Mouse (Mus musculus) neural tube, embryonic 11.5 days (tissue): ENCODE measurements around the gene Fcgr2b. TPM values are rescaled to one million over a fixed set of nuclear protein-coding genes. Genes with fewer than 3 reads are reported as not detected.
"Not testable (repeated sequence)": the region's sequence is repeated elsewhere in the genome, so short reads cannot be mapped to it uniquely, and the experiment has no call there.

Experiments used
- ATAC-seq: fragments of 200-750 bp; cut with Nextera tagmentation; 2 replicates; pipeline ENCODE4 v1.8.0; 2017; ENCODE audit warnings: moderate number of reproducible peaks, mild to moderate bottlenecking, moderate TSS enrichment, moderate library complexity; ENCODE audit not compliant: insufficient read depth, low FRiP score, low TSS enrichment
- DNase-seq: peaks from one replicate; pipeline ENCODE4 v3.0.0-alpha.2; 2015; ENCODE audit warnings: low spot score
- H3K27ac ChIP-seq: fragments of 300-500 bp; sonication (generic); 2 replicates; pipeline ENCODE4 v1.5.1; 2014; ENCODE audit warnings: low read depth, mild to moderate bottlenecking, low read length
- H3K27me3 ChIP-seq: fragments of 300-500 bp; sonication (generic); 2 replicates; pipeline ENCODE4 v1.6.1; 2014; ENCODE audit warnings: mild to moderate bottlenecking, low read length, mixed read lengths; ENCODE audit not compliant: control insufficient read depth, insufficient read depth
- H3K36me3 ChIP-seq: fragments of 300-500 bp; sonication (generic); 2 replicates; pipeline ENCODE4 v1.6.1; 2014; ENCODE audit warnings: mild to moderate bottlenecking, low read length, moderate library complexity, mixed read lengths; ENCODE audit not compliant: control insufficient read depth, insufficient read depth
- H3K4me1 ChIP-seq: fragments of 300-500 bp; sonication (generic); 2 replicates; pipeline ENCODE4 v1.6.1; 2014; ENCODE audit warnings: low read length, mixed read lengths; ENCODE audit not compliant: control insufficient read depth, insufficient read depth
- H3K4me2 ChIP-seq: fragments of 300-500 bp; sonication (generic); 2 replicates; pipeline ENCODE4 v1.6.1; 2014; ENCODE audit warnings: low read depth, mild to moderate bottlenecking, moderate library complexity
- H3K4me3 ChIP-seq: fragments of 300-500 bp; sonication (generic); 2 replicates; pipeline ENCODE4 v1.5.1; 2014; ENCODE audit warnings: low read depth, low read length
- H3K9ac ChIP-seq: fragments of 300-500 bp; sonication (generic); 2 replicates; pipeline ENCODE4 v1.6.1; 2014; ENCODE audit warnings: mild to moderate bottlenecking, low read length
- H3K9me3 ChIP-seq: fragments of 300-500 bp; sonication (generic); 2 replicates; pipeline ENCODE4 v1.6.1; 2016; ENCODE audit warnings: low read length; ENCODE audit not compliant: control insufficient read depth
- WGBS: fragments of 180-500 bp; shearing (Covaris S2); extraction: QIAGEN DNeasy Blood & Tissue Kit; methylation state at CpG from one replicate; pipeline ENCODE4 v1.1.7; 2014; 5-methylcytosine and 5-hydroxymethylcytosine counted together
- polyA plus RNA-seq: library from polyadenylated mRNA; unstranded; fragments of >200 nt; fragmentation: Nextera tagmentation; extraction: Ambion mirVana; gene quantifications from 2 replicates; pipeline ENCODE4 v1.2.1, GENCODE M21; 2014

Gene Fcgr2b
- polyA plus RNA-seq, 1 experiment from 2014 or later: not detected

- Histone ChIP-seq H3K4me3 (no peak overlapping the region), H3K4me2 (no peak overlapping the region), H3K9me3 (no peaks in the 10 kb centered on the region), H3K36me3 (no peaks in the 10 kb centered on the region), H3K9ac (no peak overlapping the region), H3K27me3 (no peaks in the 10 kb centered on the region), H3K27ac (no peak overlapping the region), H3K4me1 (no peaks in the 10 kb centered on the region)
- WGBS: 83% methylated on average over 3 of the region's 3 CpGs
- ATAC-seq: no peak
- no peak for DNase-seq
Observed at GRCm38 (mm10) chr1:170985092-170985491, 8.7 kb upstream of the Fcgr2b start.

GRCm38 (mm10) chr1:170983066-170983465 is 6.7 kb upstream of the Fcgr2b start:
- H3K27me3 ChIP-seq: no peaks in the 10 kb centered on the region
- no peaks in the 10 kb centered on the region for H3K9me3 ChIP-seq
- ATAC-seq (no peak), DNase-seq (no peak)
- no peak overlapping the region for H3K4me2 ChIP-seq
- H3K4me1 ChIP-seq: no peaks in the 10 kb centered on the region
- H3K27ac ChIP-seq: no peak overlapping the region
- H3K36me3 ChIP-seq: no peaks in the 10 kb centered on the region
- no peak overlapping the region for H3K9ac ChIP-seq
- WGBS: 85% methylated on average over 4 of the region's 4 CpGs
- H3K4me3 ChIP-seq: no peak overlapping the region

GRCm38 (mm10) chr1:170982301-170982700 is 6.0 kb upstream of the Fcgr2b start:
- no peak for ATAC-seq

GRCm38 (mm10) chr1:170981679-170982078 is 5.3 kb upstream of the Fcgr2b start:
- not testable (repeated sequence) for H3K4me2 ChIP-seq, H3K27me3 ChIP-seq, H3K36me3 ChIP-seq, H3K9ac ChIP-seq, ATAC-seq, H3K4me3 ChIP-seq, H3K27ac ChIP-seq, DNase-seq, H3K9me3 ChIP-seq, H3K4me1 ChIP-seq
- 76% methylated on average over 1 of the region's 1 CpGs for WGBS

More at GRCm38 (mm10) chr1:170982301-170982700, 6.0 kb upstream of the Fcgr2b start:
- H3K27ac ChIP-seq: no peak overlapping the region
- H3K4me1 ChIP-seq: no peaks in the 10 kb centered on the region
- H3K36me3 ChIP-seq: no peaks in the 10 kb centered on the region
- 87% methylated on average over 2 of the region's 2 CpGs for WGBS
- H3K27me3 ChIP-seq: no peaks in the 10 kb centered on the region
- no peak for DNase-seq
- no peaks in the 10 kb centered on the region for H3K9me3 ChIP-seq
- no peak overlapping the region for H3K9ac ChIP-seq
- no peak overlapping the region for H3K4me2 ChIP-seq
- H3K4me3 ChIP-seq: no peak overlapping the region

GRCm38 (mm10) chr1:170978601-170979000 is 2.3 kb upstream of the Fcgr2b start:
- Histone ChIP-seq H3K27me3 (no peaks in the 10 kb centered on the region), H3K36me3 (no peaks in the 10 kb centered on the region), H3K4me1 (no peaks in the 10 kb centered on the region), H3K4me3 (no peak overlapping the region), H3K4me2 (no peak overlapping the region), H3K9ac (no peak overlapping the region), H3K9me3 (no peaks in the 10 kb centered on the region), H3K27ac (no peak overlapping the region)
- 81% methylated on average over 4 of the region's 4 CpGs for WGBS
- DNase-seq (no peak), ATAC-seq (no peak)

- no peaks in the 10 kb centered on the region for H3K27me3 ChIP-seq
- WGBS: 74% methylated on average over 7 of the region's 7 CpGs
- H3K4me2 ChIP-seq: no peak overlapping the region
- H3K9ac ChIP-seq: no peak overlapping the region
- DNase-seq: no peak
- no peaks in the 10 kb centered on the region for H3K4me1 ChIP-seq
- no peak overlapping the region for H3K27ac ChIP-seq
- no peak for ATAC-seq
- H3K4me3 ChIP-seq: no peak overlapping the region
- H3K36me3 ChIP-seq: no peaks in the 10 kb centered on the region
- H3K9me3 ChIP-seq: no peaks in the 10 kb centered on the region
Observed at GRCm38 (mm10) chr1:170975751-170976161, 591 bp downstream of the Fcgr2b start.

- 84% methylated on average over 2 of the region's 2 CpGs for WGBS
- not testable (repeated sequence) for ATAC-seq, H3K4me3 ChIP-seq, H3K9me3 ChIP-seq, DNase-seq, H3K36me3 ChIP-seq, H3K4me2 ChIP-seq, H3K4me1 ChIP-seq, H3K27me3 ChIP-seq, H3K27ac ChIP-seq, H3K9ac ChIP-seq
Observed at GRCm38 (mm10) chr1:170975350-170975749, 997 bp downstream of the Fcgr2b start.

GRCm38 (mm10) chr1:170974736-170975135 is 1.6 kb downstream of the Fcgr2b start:
- Histone ChIP-seq H3K27ac (no peak overlapping the region), H3K4me3 (no peak overlapping the region), H3K9me3 (no peaks in the 10 kb centered on the region), H3K36me3 (no peaks in the 10 kb centered on the region), H3K4me1 (no peaks in the 10 kb centered on the region), H3K4me2 (no peak overlapping the region), H3K27me3 (no peaks in the 10 kb centered on the region), H3K9ac (no peak overlapping the region)
- ATAC-seq: no peak
- no peak for DNase-seq
- WGBS: 95% methylated on average over 2 of the region's 2 CpGs

- H3K36me3 ChIP-seq: no peaks in the 10 kb centered on the region
- H3K27me3 ChIP-seq: no peaks in the 10 kb centered on the region
- H3K4me1 ChIP-seq: no peaks in the 10 kb centered on the region
- H3K4me2 ChIP-seq: no peak overlapping the region
- DNase-seq: no peak
- ATAC-seq: no peak
- no peak overlapping the region for H3K27ac ChIP-seq
- no peak overlapping the region for H3K4me3 ChIP-seq
- WGBS: 88% methylated on average over 8 of the region's 8 CpGs
- H3K9ac ChIP-seq: no peak overlapping the region
- no peaks in the 10 kb centered on the region for H3K9me3 ChIP-seq
Observed at GRCm38 (mm10) chr1:170974171-170974570, 2.2 kb downstream of the Fcgr2b start.
